Mouse (Mus musculus) urinary bladder, adult 2 months (tissue): Measurements from ENCODE around the gene Mcat. TPM values are rescaled to one million over a fixed set of nuclear protein-coding genes. Genes with fewer than 3 reads are reported as not detected.

Source experiments
- DNase-seq: peaks from one replicate; pipeline ENCODE4 v3.0.0; 2022; ENCODE audit warnings: low spot score
- polyA plus RNA-seq: library from polyadenylated mRNA; depleted of rRNA; stranded (reverse); fragments of >200 nt; gene quantifications from 2 replicates; pipeline ENCODE4 v1.2.3, GENCODE M21; 2012; rRNA removed

Gene Mcat
- polyA plus RNA-seq, result 22.5 and 23.5 TPM in 2 replicates

DNA sequence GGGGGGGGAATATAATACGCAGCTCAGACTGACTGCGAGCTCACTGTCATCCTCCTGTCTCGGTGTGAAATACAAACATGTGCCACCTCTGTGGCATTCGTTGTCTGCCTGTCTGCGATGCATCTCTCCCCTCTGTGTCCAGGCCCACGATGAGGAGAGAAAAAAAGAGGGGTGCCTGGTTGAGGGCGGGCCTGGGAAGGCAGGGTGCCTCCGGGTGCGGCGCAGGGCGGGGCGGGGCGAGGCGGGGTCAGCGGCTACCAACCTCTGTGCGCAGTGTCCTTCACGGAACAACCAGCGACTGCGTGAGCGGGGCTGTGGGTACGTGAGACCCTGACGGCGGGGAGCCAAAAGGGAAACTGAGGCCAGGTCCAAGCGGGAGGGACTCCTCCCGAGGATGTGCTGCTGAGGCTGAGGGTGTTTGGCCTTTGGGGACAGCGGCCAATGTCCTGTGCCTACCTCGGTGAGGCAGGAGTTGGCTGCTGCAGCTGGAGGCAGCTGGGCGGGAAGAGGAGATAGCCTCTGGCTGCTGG, at the start of gene Mcat, which contains the start of gene Tspo:
TSS of gene Mcat (minus strand) at position 461 of the 530 bp plus-strand sequence.
TSS of gene Tspo (plus strand) at position 266 of the 530 bp plus-strand sequence.
- DNase-seq, result peak; percentile 71

DNA sequence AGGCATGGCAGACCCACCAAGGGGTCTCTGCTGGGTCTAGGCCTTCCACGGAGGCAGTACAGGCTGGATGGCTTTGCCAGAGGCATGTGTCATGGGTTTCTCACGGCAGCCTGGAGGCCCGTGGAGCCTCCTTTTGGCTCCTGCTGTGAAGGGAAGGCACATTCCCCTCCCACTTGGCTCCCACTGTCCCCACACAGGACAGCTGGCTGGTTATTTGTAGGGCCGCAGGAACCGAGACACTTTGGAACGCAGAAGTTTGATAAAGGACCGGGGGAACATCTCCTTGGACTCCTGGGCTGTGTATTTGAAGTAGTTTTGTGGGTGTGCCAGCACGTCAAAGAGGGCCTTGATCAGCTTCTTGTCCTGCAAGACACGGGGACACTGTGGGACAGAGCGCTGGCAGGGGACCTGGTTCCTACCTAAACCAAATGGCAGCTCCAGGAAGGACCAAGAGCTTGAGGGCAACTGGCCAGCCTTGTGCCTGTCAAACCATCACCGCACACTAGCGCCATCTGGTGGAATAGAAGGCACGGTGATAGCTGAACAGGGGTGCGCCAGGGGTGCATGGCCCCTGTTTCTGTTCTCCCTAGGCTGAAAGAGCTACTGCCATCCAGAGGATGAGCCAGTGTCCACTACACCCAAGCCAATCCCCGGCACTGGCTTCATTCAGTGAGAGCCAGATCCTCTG, 43.7 kb upstream of the Mcat start:
- no peak for DNase-seq

DNA sequence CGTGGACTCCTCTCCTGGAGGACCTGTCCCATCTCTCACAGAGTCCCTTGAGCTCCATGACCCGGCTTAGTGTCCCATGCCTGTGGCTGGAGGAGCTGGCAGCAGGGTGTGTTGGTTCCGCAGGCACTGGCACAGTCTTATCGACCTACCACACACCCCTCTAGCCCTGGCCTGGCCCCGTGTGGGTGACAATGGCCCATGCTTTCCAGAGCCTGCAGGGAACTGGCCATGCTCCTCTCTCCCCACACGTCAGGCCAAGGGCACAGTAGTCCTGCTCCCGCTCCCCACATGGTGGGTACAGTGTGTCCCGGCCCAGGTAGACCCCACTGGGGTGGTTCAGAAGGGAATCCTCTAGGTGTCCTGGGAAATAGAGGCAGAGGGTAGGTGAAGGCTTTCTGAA, 43.1 kb upstream of the Mcat start:
- DNase-seq, result no peak

DNA sequence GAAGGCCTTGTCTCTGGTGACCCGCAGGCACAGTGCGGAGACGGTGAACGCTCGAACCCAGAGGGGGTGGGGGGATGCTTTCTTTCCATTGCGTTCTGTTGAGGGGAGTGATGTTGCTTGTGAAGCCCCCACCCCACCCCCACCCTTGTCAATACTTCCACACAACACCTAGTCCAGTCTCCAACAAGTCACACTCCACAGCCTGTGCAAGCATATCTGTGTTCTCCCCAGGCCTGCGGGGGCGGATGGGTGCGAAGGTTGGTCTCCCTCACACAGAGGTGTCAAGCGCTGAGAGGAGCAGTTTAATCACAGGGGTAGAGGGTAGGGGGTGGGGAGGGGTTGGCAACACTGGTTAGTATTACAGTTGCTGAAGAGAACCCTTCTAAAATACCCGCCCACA, 42.6 kb upstream of the Mcat start:
- no peak for DNase-seq

DNA sequence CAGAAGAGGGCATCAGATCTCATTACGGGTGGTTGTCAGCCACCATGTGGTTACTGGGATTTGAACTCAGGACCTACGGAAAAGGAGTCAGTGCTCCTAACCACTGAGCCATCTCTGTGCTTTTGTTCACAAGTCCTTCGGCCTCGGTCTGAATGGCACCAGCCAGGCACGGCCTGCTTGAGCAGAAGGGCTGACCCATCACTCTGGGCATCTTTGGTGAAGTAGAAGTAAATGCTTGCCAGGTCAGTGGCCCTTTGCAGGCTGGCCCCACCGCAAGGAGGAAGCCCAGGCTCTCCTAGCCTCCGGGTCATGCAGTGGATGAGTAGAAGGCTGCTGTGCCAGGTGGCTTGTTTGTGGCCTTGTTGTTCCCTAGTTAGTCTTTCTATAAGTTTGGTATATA, 39.8 kb upstream of the Mcat start:
- DNase-seq, result no peak

DNA sequence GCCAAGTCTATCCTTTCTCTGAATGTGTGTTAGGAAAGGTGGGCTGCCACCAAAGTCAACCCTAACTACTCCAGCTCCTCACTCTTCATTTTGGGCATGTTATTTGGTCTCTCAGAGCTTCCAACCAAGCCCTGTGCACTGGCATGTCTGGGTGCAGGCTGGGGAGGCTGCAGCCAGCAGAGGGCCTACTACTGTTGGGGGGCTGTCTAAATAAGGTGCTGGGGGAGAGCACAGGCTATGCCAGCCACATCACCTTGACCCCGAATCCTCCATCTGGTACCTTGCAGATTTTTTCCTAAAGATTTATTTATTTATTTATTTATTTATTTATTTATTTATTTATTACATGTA, 39.4 kb upstream of the Mcat start:
- no peak for DNase-seq

DNA sequence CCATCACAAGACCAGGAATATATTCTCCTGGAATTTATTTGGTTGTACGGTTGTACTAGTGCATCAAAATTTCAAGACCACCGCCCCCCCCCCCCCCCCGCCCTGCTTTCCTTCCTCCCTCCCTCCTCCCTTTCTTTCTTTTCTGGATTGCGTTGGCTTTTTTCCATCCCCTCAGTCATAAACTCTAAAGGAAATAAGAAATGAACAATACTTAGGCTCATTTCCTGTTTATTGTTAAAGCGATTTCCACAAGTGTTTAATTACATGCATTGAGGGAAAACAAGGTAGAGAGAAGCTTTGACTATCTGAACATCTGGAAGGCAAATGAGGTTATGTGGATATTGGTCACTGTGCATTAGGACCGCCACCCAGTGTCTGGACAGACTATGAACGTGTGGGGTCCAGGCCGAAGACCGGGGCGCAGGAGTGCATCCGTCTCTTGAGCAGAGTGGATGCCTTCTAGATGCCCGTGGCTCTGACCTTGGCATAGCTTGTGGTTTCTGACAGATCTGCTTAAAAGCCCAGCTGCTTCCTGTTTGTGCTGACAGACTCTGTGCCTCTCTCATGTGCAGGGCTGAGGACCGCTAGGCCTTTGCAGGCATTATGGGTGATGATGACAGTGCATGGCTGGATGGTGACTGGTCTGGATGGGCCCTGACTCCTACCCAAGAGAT, 38.9 kb upstream of the Mcat start:
- DNase-seq, result no peak

DNA sequence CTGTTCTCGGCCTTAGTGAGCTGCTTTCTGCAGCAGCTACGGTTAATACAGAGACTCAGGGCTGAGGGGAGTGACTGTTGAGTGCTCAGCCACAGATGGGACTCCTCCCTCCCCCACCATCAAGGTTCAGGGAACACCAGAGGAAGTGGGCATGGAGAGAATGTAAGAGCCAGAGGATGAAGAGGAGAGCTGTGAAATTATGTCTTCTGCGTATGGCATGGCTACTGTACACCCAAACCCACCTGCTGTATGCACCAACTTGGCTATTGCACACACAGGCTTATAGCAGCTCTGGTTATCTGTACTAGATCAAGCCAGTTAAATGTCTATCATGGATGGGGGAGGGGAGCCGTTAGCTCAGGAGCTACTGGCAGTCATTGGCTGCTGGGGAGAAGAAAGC, 37.6 kb upstream of the Mcat start:
- DNase-seq, result no peak

DNA sequence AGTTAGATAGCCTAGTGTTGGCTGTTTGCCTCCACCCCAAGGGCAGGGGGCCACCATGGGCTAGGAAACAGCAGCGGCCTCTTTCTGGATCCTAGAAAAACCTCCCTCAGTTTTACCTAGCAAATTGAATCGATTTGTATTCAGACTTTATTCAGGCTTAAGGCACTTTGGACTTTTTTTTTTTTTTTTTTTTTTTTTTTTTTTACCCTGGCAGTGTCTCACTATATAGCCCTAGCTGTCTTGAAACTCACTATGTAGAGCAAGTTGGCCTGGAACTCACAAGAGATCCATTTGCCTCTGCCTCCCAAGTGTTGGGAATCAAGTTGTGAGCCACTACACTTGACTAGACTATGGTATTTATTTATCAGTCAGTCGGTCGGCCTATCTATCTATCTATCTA, 33.2 kb upstream of the Mcat start:
- no peak for DNase-seq

DNA sequence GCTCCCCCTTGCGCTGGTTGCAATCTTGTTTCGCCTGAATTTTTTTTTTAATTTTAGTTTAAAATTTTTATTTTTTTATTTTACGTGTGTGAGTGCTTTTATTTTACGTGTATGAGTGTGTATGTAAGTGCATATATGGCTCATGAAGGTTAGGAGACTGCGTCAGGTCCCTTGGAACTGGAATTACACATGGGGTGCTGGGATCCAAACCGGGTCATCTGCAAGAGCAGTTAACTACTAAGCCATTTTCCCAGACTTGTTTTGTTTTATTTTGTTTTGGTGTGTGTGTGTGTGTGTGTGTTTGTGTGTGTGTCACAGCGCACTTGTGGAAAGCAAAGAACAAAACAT, 31.8 kb upstream of the Mcat start:
- no peak for DNase-seq

DNA sequence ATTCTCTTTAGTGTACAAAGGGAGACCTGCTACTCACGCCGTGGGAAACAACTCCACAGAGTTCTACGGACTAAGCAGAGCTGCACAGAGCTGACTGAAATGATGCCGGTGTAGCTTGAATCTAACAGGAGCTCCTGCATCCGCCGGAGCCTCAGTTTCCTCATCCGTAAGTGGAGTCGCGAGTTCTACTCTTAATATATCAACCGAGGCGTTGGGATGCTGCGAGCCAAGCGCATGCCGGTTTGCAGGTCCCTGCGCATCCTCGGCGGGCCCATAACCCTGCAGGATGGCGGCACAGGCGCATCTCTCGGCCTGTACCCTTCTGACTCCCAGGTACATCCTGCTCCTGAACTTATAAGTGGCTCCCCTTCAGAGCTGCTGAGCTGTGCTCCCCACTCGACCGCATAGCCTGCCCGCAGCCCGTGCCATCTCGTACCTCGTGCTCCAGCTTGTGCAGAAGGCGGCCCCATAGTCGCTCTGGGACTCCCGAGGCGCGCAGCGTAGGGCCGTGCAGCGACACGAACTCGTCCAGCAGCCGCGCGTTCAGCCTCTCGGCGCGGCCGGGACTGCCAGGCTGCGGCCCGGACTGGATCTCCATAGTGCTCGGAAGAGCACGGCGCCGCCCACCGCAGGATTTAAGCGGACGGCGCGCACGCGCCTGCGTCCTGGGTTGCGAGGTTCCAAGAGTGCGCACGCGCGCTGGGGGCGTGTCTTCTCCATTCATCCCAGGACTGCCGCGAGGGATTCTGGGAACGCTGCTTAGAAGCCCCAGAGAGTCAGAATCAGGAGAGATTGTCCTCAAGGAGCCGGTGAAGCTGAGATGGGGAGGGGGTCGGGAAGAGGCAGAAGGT, 31.2 kb upstream of the Mcat start, which contains the start of gene Ttll12:
TSS of gene Ttll12 (minus strand) at position 645 of the 851 bp plus-strand sequence.
- peak; percentile 82 for DNase-seq

DNA sequence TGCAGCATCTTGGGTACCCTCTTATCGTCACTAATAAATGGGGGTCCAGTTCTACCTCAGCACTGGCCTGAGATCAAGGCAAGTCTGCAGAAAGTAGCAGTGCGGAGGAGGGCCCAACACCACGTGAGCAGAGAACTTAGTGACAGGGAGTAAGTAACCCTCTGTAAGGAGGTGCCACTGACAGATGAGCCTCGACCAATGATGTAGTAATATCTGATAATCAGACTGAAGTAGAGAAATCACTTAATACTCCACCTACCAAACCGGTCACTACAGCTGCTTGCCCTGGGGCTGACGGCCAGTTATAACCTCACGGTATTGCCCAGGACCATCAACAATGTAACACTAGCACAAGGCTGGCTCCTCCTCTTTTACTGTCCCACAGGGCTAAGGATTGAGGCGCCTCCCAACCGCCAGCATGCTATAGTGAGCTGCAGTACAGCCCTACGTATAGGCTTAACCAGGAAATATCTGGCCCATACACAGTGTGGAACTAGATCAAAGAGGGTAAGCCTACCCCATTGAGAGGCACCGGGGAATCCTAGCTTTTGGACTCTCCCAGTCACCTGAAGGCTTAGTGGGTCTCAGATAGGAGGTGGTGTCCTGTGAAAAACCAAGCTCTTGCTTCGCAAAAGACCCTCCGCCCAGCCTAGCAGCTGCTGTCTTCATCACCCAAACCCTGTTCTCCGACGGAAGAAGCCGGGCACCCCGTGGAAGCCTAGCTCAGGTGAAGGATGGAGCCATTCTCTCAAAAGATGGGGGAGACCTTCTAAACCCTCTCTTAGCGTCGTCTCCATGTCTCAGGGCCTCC, 30.3 kb upstream of the Mcat start:
- no peak for DNase-seq

DNA sequence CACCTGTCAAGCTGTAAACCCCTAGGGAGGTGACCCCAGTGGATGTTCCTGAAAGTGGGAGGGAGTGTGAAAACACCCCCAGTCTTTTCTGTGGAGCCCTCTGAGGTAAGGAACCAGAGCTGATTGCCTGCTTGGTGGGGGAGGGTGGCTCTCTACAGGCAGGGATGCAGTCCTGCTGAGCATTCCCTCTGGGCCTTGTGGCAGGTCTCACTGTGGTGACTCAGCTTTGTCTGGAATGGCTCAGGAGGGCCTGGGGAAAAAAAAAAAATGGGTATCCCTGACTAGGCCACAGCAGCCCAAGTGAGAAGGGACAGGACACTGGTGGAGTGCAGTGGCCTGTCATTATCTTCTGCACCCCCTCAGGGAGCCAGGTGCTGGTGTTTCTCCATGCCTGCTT, 29.6 kb upstream of the Mcat start:
- DNase-seq, result no peak

DNA sequence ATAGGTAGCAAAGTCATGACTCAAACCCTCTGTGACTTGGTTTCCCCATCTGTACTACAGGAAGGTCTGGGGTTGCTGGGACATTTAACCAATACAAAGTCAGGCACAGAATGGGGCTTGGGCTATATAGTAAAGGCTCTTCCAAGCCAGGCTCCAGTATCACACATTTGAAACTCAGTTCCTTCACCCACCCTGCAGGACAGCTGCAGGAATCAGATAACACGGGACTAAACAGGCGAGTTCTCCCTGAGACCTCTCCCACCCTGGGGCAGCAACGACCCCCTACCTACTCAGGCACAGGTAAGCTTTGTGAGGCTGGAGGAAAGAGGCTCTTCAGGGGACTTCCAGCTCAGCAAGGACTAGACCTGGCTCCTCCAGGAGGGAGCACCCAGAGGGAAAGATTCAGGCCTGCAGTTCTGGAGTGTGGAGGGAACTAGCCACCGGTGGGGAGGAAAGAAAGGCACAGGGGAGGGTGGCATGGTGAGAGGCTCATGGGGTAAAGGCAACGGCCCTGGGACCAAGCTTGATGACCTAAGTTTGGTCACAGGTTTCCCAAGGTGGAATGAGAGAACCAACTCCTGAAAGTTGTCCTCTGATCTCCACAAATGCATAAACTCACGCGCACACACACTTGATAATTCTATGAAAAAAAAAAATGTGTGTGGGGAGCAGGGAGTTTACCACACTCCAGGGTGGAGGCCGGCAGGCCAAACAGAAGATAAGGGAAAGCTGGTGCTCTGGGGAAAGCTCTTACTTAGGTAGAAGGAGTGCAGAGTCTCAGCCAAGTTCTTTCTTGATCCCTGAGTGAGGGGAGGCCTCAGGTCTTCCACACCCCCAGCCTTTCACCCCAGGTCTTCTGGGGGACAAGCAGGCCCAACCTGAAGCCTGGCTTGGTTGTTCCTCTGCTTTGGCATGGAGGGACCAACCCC, 28.9 kb upstream of the Mcat start:
- no peak for DNase-seq

DNA sequence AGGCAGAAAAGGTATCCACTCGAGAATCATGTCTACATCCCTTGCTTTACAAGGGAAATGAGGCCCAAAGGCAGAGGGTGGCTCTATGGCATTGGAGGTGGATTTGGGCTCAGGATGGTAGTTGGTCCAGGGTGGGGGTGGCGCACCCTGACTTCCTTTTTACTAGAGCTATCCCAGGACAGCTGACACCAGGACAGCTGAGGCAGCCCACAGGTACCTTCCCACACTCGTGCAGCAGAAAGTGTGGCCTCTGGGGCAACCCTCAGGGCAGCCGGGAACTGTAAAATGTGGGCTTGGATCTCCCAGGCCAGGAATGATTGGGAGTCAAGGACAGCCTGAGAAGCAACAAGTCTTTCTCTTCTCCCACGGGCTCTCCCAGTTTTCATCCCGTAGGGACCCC, 28.2 kb upstream of the Mcat start:
- no peak for DNase-seq

DNA sequence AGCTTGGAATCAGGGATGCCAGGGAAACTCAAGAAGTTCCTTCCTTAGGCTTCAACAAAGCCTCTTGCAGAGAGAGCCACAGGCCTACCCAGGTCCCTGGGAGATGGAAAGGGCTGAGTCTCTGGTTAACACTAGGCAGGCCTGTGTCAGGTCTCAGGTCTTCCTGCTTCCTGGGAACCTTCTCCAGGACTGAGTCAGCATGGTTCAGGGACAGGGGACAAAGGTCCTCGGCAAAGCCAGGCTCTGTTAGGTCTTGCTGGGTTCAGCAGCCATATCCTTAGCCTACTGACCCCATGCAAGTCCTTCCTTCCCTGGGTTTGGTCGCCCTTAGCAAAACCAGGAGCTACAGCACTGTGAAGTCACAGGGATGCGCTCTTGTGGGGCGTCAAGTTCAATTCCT, 27.3 kb upstream of the Mcat start:
- no peak for DNase-seq

DNA sequence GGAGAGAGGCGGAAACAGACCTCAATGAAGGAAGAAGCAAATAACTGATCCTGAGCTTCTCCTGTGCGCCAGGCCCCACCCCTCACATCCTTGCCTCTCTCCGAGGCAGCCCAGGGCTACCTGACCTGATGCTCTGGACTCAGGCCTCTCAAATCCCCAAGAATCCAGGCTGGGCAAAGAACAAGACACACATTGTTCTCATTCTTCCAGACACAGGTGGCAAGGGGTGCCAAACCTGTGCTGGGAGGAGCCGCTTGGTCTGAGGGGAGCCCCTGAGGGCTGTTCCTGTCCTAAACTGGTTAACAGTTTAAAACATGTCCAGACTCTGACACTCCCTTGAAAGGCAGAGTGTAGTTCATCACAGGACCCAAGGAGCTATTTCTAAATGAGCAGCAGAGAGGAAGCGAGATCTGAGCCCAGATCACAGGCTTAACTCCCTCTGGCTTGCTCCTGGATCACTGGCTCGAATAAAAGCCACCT, 21.2 kb upstream of the Mcat start:
- DNase-seq, result no peak

DNA sequence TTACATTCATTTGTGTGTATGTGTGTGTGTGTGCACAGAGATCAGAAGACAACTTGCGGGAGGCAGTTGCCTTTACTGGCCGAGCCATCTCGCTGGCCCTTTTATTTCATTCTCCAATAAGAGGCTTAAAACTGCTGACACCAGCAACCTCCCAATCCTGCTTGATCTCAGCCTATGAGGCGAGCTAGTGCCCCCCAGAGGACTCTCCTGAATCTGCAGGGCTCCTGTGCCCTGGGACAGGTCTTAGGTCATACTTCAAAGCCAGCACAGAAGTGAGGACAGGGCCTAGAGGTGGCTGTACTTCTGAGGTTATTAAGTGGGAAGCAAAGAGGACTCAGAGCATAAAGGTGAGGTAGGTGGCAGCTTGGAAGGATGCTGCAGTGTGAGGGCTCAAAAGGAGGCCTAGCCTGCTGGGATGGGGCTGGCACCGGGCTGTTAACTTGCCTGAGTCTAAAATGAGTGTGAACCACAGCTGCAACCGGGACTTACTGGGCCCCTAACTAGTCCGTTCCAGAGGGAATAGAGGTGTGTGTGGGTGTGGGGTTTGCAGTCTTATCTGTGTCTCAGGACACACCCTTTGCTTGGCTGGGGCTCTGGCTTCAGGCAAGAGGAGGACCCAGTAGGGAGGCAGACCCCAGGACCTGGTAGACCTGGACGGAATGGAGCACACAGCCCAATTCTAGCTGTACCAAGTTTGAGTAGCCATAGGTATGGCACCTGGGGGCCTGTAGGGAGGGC, 20.0 kb upstream of the Mcat start:
- DNase-seq, result no peak

DNA sequence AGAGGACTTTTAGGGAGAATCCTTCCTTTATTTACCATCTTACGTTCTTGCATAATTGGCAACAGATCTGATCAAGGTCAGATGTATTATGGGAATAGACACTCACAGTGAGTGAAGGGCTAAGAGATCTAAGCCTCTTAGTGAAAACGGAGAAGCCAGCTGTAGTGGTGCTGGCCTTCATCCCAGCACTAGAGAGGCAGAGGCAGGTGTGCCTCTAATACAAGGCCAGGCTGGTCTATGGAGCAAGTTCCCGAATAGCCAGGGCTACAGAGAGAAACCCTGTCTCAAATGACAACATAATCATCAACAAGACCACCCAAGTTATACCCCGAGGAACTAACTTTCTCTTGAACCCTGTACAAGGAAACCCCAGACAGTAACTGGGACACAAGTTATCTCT, 19.3 kb upstream of the Mcat start:
- no peak for DNase-seq

DNA sequence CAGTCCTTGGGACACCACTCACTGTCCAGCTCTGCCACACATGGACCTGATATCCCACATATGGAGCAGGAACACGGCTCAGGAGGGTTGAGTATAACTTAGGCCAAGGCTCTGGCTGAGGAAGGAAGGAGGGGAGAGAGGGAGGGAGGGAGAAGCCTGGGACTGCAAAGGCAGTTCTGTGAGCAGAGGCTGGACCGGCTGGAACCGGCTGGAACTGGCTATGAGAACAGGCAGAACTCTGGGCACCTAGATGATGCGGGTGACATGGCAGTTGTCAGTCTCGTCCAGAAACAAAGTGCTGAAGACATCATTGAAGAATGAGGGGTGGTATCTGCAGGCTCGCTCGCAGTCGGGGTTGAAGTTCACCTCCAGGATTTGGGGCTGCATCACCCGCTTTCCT, 13.1 kb upstream of the Mcat start:
- DNase-seq, result no peak
